Mouse (Mus musculus) gastrocnemius, postnatal 36 days (tissue): ENCODE results near the gene Gal3st4. TPM values are rescaled to one million over a fixed set of nuclear protein-coding genes. Genes with fewer than 3 reads are reported as not detected.
A peak's percentile ranks its signal among the peaks of the same experiment; 100 is the strongest.

Experiments used
- DNase-seq, 2 experiments: peaks; one replicate each; pipeline ENCODE4 v3.0.0; 2022
- intact Hi-C: fragments of 180-260 bp; cut with DNase I; formaldehyde crosslinking; loops from one replicate; pipeline ENCODE4 v1.15.1; 2025
- long read RNA-seq, 2 experiments: library from polyadenylated mRNA; stranded (forward); transcript quantifications; one replicate each; pipeline ENCODE4 v2.0.0; 2021
- total RNA-seq, 2 experiments: library from RNA; stranded (reverse); gene quantifications; 2 replicates each; pipeline ENCODE4 v1.2.3; 2021

The Gal3st4 gene
- total RNA-seq, result under 1 TPM; 0.12 to 0.18 TPM
- long read RNA-seq, experiment 1, result 0 reads
- long read RNA-seq, experiment 2, result 0 reads

DNA sequence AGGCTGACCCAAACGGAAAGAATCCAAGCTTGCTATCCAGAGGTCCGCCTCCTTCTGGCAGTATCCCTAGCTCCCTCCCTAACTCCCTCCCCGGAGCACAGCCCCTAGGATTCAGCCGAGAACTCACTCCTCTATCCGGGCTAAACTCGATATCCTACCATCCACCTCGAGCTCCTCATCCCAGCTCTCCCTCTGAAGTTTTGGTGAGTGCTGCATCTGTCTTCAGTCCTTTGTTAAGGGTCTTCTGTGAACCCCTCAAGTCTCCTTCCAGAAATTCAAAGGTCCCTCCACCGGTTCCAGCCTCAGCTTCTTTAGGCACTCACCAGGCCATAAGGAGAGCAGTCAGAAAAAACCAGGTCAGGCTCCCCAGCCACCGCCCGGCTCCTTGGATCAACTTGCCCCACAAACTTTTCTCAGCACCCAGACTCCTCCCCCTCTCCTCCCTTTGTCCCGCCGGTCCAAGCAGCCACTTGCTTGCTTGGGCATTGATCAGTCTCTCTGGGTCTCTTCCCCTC, at the start of gene Gal3st4:
Gene Gal3st4 (minus strand): TSS at position 432 of the 515 bp plus-strand sequence.
- intact Hi-C loops, result no loop called here
- DNase-seq, result no peak

DNA sequence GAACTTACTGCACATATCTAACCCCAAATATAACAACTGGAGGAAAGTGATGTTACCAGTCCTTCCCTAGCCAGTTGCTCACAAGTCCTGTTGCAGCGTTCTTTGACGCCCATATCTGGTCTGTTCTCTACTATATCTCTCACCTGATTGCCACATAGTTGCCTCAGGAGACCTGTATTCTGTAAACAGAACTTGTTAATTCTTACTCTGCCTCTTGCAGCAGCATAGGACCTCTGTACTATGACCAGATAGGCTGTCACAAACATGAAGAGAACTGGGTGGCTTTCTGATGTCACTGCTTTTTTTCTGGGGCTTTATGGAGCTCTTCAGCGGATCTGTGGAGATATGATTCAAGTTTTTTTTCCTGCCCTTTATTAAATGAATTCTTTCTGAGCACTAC, 40.2 kb upstream of the Gal3st4 start:
- no peak for DNase-seq
- intact Hi-C loops, result no loop called here

DNA sequence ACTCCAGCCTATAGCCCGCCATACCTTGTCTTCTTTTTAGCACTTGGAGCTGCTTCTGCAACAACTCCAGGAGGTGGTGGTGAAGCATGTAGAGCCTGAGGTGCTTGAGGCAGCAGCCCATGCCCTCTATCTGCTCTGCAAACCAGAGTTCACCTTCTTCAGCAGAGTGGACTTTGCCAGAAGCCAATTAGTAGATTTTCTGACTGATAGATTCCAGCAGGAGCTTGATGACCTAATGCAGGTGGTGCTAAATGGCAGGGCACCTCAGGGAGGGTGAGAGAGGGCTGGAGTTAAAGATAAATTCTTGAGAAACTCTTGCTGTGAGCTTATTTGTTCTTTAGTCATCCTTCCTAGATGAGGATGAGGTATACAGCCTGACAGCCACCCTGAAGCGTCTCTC, 27.0 kb upstream of the Gal3st4 start:
- intact Hi-C loops, result no loop called here
- no peak for DNase-seq

DNA sequence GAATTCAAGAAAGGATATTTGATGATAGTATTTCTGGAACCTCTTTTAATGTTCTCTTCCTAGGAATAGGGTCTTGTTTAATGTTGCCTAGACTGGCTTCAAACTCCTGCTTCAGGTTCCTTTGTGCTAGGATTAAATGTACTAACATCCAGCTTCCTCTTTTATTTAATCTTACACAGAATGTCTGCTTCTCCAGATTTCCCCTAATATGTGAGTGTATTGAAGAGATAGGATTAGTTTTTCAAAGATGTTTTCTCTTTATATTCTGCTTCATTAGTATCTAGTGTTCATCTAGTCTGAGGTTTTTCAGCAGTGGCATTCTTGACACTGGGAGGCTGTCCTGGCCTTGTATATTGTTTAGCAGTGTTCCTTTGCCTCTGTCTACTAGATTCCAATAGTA, 21.5 kb upstream of the Gal3st4 start:
- no peak for DNase-seq
- intact Hi-C loops, result no loop called here

DNA sequence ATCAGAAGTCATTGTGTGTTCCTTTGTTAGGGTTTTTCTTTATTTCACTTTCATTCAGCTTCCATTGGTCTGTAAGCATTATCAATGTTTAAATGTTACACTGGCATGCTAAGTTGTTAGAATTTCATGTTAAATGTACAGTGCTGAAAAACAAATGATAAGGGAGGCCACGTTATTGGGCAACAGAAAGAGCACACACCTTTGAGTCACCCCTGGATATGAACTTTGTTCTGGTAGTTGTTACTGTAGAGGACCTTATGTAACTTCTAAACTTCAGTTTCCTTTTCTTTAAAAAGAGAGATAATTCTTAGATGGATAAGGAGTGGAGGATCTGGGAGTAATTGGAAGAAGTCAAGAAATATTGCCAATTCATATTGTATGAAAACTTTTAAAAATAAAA, 19.0 kb upstream of the Gal3st4 start:
- intact Hi-C loops, result no loop called here
- DNase-seq, result no peak

DNA sequence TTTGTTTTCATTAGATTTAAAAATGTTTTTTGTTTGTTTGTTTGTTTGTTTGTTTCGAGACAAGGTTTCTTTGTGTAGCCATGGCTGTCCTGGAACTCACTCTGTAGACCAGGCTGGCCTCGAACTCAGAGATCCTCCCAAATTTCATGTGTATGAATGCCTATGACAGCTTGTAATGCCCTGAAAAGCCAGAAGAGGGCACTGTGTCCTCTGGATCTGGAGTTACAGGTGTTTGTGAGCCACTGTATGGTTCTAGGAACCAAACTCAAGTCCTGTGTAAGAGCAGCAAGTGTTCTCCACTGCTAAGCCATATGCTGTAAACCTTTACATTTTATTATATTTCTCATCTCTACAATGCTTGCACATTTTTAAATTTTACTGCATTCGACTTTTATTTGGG, 15.2 kb upstream of the Gal3st4 start:
- intact Hi-C loops, result no loop called here
- no peak for DNase-seq

DNA sequence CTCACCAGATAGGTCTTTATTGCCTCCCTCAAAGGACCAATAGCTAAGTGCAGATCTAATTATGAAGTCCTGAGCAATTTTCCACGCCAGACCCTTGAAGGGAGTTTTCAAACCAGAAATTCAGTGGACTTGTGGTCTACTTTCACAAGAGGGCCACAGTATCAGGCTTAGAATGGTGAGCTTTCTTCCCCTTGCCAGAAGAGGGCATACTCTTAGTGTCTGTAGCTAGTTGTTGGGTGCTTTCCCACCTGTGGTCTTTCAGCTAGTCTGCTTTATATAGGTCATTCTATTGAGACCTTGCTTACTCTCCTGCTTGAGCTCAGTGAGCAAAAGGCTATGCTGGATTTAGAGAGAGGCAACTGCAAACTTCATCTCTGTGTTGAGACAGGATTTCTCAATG, 10.9 kb upstream of the Gal3st4 start:
- intact Hi-C loops, result no loop called here
- no peak for DNase-seq

- intact Hi-C loops, result no loop called here
- DNase-seq, result no peak
These were observed 9.2 kb upstream of the Gal3st4 start for GRCm38 (mm10) chr5:138281798-138282197.

DNA sequence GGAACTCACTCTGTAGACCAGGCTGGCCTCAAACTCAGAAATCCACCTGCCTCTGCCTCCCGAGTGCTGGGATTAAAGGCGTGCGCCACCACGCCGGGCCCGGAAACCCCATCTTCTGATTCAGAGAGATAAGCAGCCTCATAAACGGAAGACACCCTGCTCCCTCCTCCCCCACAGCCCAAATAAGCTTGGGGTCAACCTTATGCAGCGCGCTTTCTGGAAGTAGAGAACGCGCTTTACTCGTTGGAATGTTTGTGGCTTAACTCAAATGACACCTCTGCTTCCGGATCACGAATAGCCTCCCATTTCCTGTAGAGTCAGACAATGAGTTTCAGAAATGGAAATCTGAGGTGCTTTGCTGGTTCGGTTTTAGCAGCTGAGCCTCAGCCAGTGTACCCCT, 8.2 kb upstream of the Gal3st4 start:
- intact Hi-C loops, result no loop called here
- DNase-seq, result no peak

DNA sequence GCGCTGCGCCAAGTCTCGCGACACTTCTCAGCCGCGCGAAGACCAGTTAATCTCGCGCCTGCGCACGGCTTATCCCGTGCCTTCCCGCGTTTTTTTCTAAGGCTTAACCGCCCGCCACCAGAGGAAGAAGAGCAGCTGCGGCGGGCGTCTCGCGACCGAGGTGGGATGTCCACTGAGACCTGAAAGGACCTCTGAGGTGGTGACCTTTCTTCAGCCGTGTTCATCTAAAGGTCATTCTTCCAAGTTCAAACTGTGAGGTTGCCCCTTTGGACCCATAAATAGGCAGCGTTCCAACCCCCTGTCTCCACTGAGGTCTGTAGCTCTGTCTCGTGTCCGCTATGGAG, 7.8 kb upstream of the Gal3st4 start:
- intact Hi-C loops, result no loop called here
- no peak for DNase-seq

GRCm38 (mm10) chr5:138279585-138280424, 7.2 kb upstream of the Gal3st4 start, which contains the start of the genes Gm43720, Gpc2 and Stag3:
Gene Gm43720 (minus strand): TSS chr5:138279958.
Gene Gpc2 (minus strand): TSS chr5:138280005.
Gene Stag3 (plus strand): TSS chr5:138280240.
- intact Hi-C loops, result no loop called here
- peak; percentile 67 to 69 for DNase-seq

- DNase-seq, result no peak
- intact Hi-C loops, result no loop called here
These were observed 5.4 kb upstream of the Gal3st4 start for GRCm38 (mm10) chr5:138277994-138278393.

DNA sequence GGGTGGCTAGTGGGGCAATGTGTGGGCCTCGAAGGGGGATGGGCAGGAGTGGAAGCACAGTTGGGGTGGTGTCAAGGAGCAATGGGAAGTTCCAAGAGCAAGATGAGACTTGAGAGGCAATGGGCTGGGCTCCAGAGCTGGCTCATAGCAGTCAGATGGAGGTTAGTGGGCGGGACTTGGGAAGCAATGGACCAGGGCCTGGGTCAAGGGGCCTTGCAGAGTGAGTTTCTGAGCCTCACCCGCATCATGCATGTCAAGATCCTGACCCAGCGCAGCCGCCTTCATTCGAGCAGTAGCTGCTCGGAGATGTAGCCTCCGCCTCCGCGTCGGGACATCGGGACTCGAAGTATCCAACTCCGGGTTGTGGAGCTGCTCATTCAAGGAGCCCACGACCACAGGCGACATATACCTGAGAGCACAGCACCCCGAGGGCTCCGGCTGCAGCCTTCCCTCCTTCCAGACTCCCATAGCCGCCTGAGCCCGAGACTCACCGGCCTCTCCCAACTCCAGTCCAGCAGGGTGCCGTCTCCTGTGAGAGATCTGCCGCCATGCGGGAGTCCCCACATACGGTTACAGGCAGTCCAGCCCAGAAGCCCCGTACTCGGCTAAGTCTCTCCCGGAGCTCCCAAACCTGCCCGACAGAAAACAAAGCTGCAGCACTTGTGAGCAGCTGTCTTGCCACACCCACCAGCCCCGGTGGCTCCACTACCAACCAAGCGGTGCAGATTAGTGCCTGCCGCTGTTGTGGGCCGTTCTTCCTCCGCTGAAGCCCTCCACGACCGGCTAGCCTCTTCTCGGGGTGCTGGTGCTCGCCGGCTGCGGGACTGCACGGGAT, 2.8 kb upstream of the Gal3st4 start:
- intact Hi-C loops, result no loop called here
- DNase-seq, result no peak

GRCm38 (mm10) chr5:138274186-138274585, 1.5 kb upstream of the Gal3st4 start:
- intact Hi-C loops, result no loop called here
- no peak for DNase-seq

DNA sequence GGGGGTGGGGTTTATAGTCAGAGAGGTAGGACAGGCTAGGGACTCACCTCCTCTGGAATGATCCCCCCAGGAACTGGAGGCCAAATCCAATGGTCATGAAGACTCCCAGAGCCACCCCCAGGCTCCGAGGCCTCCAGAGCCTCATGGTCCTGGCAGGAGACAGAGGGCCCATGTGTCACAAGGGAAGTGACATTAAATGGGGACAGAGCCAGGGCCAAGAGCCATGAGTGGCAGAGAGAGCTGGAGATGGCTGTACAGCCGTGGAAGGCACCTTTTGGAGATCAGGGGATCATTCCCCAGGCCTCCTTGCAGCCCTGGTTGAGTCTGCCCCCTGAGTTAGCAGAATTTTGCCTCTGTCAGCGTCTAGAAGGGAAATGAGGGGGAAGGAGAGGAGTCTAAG, 1.4 kb downstream of the Gal3st4 start:
- DNase-seq, result no peak
- intact Hi-C loops, result no loop called here

- no peak for DNase-seq
These were observed 3.7 kb downstream of the Gal3st4 start for GRCm38 (mm10) chr5:138268980-138269379.

DNA sequence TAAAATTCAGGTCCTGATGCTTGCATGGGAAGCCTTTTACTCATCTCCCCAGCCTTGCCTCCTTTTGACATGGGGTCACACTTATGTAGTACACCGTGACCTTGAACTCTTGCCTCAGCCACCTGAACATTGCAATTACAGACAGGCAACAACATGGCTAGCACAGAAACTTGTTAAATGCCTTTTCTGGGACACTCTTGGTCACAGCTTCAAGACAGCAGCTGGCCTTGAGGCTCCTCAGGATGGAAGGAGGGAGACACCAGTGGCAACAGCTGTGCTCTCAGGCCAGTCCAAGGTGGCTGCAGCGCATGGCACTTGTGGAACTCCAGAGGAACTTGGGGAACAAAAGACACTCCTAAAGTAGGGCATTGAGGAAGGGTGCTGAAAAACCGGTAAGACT, 5.5 kb downstream of the Gal3st4 start:
- DNase-seq, result no peak
- intact Hi-C loops, result no loop called here

More at GRCm38 (mm10) chr5:138268980-138269379, 3.7 kb downstream of the Gal3st4 start:
- intact Hi-C loops, result no loop called here

DNA sequence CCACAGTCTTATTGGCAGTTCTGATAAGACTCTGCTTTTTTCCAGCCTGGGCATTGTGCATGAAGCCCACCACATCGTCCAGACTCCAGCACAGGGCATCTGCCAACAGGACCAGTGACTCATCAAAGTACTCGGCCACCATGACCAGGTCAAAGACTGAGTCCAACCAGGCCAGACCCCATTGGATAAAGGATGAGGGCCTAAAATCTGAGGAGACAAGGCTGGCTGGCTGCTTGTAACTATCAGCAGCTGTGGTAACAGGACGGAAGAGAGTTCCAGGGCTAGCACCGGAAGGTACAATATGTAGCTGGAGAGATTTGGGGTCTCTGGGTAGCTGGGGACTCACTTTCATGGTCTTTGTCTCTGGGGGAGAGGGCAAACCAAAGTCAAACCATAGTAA, 6.9 kb downstream of the Gal3st4 start:
- intact Hi-C loops, result no loop called here
- no peak for DNase-seq

DNA sequence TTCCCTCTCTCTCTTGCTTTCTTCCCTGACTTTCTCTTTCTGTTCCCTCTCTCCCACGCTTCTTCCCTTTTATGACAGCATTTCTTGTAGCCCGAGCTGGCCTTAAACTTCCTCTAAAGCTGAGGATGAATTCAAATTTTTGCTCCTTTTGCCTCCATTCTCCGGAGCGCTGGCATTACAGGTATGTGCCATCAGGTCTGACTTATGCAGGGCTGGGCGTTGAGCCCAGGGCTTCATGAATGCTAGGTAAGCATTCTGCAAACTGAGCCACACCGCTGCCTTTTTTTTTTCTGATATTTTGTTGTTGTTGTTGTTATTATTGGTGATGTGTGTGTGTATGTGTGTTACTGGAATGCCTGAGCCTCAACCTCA, 8.4 kb downstream of the Gal3st4 start:
- intact Hi-C loops, result no loop called here

GRCm38 (mm10) chr5:138263260-138264206, 9.1 kb downstream of the Gal3st4 start, which contains the start of gene BC037034:
Gene BC037034 (minus strand): TSS chr5:138264033.
- DNase-seq, result peak; percentile 85 to 90
- intact Hi-C loops, result no loop called here

More for the DNA sequence above, 8.4 kb downstream of the Gal3st4 start:
- DNase-seq, result no peak
